Mouse (Mus musculus) MEL (cell line): ENCODE data around the gene Ccdc57. TPM values are rescaled to one million over a fixed set of nuclear protein-coding genes. Genes with fewer than 3 reads are reported as not detected.

ENCODE experiments used
- DNase-seq: peaks from one replicate; pipeline ENCODE4 v3.0.0; 2011; ENCODE audit warnings: low read depth, low spot score
- H3K27ac ChIP-seq: 2 replicates; pipeline ENCODE4 v1.5.1; 2012; ENCODE audit warnings: low read depth, mild to moderate bottlenecking, control low read depth, low read length, moderate library complexity; ENCODE audit not compliant: control insufficient read depth
- H3K27me3 ChIP-seq, 2 experiments: fragments of 150-350 bp in 1 of 2; sonication (generic) in 1 of 2; 2 replicates each; pipeline ENCODE4 v1.6.1; 2012; ENCODE audit warnings: low read length in 2 of 2, mild to moderate bottlenecking in 2 of 2, improper control_type of control experiment in 1 of 2, moderate library complexity in 1 of 2; ENCODE audit not compliant: insufficient read depth in 2 of 2, control insufficient read depth in 1 of 2
- H3K36me3 ChIP-seq, 2 experiments: 2 replicates each; pipeline ENCODE4 v1.6.1; 2012 to 2014; ENCODE audit warnings: low read length in 2 of 2, improper control_type of control experiment in 1 of 2, inconsistent platforms in 1 of 2, mild to moderate bottlenecking in 1 of 2; ENCODE audit not compliant: insufficient read depth in 2 of 2, control insufficient read depth in 1 of 2
- H3K4me1 ChIP-seq, 2 experiments: fragments of 150-350 bp in 1 of 2; sonication (generic) in 1 of 2; 2 replicates each; pipeline ENCODE4 v1.6.1; 2012; ENCODE audit warnings: low read length in 2 of 2, improper control_type of control experiment in 1 of 2, mild to moderate bottlenecking in 1 of 2; ENCODE audit not compliant: insufficient read depth in 2 of 2, control insufficient read depth in 1 of 2
- H3K4me3 ChIP-seq, 2 experiments: fragments of 150-350 bp in 1 of 2; sonication (generic) in 1 of 2; 2 replicates each; pipeline ENCODE4 v1.5.1; 2012; ENCODE audit warnings: low read depth in 2 of 2, low read length in 2 of 2, mild to moderate bottlenecking in 2 of 2, moderate library complexity in 2 of 2, control low read depth in 1 of 2, improper control_type of control experiment in 1 of 2; ENCODE audit not compliant: control insufficient read depth in 1 of 2, insufficient read depth in 1 of 2
- H3K79me2 ChIP-seq: 2 replicates; pipeline ENCODE4 v1.6.1; 2012; ENCODE audit warnings: mild to moderate bottlenecking, low read length, moderate library complexity; ENCODE audit not compliant: control insufficient read depth, poor library complexity, insufficient read depth
- H3K9ac ChIP-seq: 2 replicates; pipeline ENCODE4 v1.6.1; 2012; ENCODE audit warnings: low read depth, mild to moderate bottlenecking, control low read depth, low read length, moderate library complexity; ENCODE audit not compliant: control insufficient read depth, poor library complexity, severe bottlenecking
- H3K9me3 ChIP-seq: fragments of 150-350 bp; sonication (generic); replicated peaks from 2 replicates; pipeline ENCODE4 v1.6.1; 2012; ENCODE audit warnings: mild to moderate bottlenecking, low read length, improper control_type of control experiment, moderate library complexity; ENCODE audit not compliant: insufficient read depth
- CHD1 ChIP-seq: IDR thresholded peaks from 2 replicates; pipeline ENCODE4 v1.6.1; 2012; ENCODE audit warnings: low read depth, mild to moderate bottlenecking, inconsistent platforms, low read length, improper control_type of control experiment
- ELF1 ChIP-seq: IDR thresholded peaks from 2 replicates; pipeline ENCODE4 v1.6.1; 2014; ENCODE audit warnings: low read depth, mild to moderate bottlenecking, inconsistent platforms, low read length, improper control_type of control experiment, moderate library complexity
- MAZ ChIP-seq: IDR thresholded peaks from 2 replicates; pipeline ENCODE4 v1.6.1; 2012; ENCODE audit warnings: low read depth, mild to moderate bottlenecking, inconsistent platforms, low read length, improper control_type of control experiment
- POLR2A ChIP-seq, 2 experiments: IDR thresholded peaks; 2 replicates each; pipeline ENCODE4 v1.6.1; 2011 to 2012; ENCODE audit warnings: low read length in 2 of 2, mild to moderate bottlenecking in 2 of 2, control low read depth in 1 of 2, improper control_type of control experiment in 1 of 2, low read depth in 1 of 2, moderate library complexity in 1 of 2; ENCODE audit not compliant: control insufficient read depth in 1 of 2, insufficient read depth in 1 of 2, poor library complexity in 1 of 2
- POLR2AphosphoS5 ChIP-seq: IDR thresholded peaks from 2 replicates; pipeline ENCODE4 v1.6.1; 2012; ENCODE audit warnings: low read depth, borderline replicate concordance, mild to moderate bottlenecking, inconsistent platforms, low read length, moderate library complexity, mixed read lengths
- ZC3H11A ChIP-seq: IDR thresholded peaks from 2 replicates; pipeline ENCODE4 v1.6.1; 2012; ENCODE audit warnings: low read depth, mild to moderate bottlenecking, inconsistent platforms, low read length, improper control_type of control experiment
- ZKSCAN1 ChIP-seq: IDR thresholded peaks from 2 replicates; pipeline ENCODE4 v1.6.1; 2012; ENCODE audit warnings: low read depth, mild to moderate bottlenecking, inconsistent platforms, low read length, improper control_type of control experiment, moderate library complexity
- ZMIZ1 ChIP-seq: IDR thresholded peaks from 2 replicates; pipeline ENCODE4 v1.6.1; 2012; ENCODE audit warnings: low read depth, mild to moderate bottlenecking, inconsistent platforms, low read length, improper control_type of control experiment, moderate library complexity
- polyA plus RNA-seq, 2 experiments: library from polyadenylated mRNA; stranded (reverse) in 1 of 2; unstranded in 1 of 2; fragments of >175 nt in 1 of 2; fragments of >200 nt in 1 of 2; gene quantifications; 2 replicates each; pipeline versions ENCODE4 v1.2.1 to v1.2.4; 2012; ENCODE audit warnings: low replicate concordance in 2 of 2, low read depth in 1 of 2; ENCODE audit not compliant: insufficient read length in 2 of 2, insufficient read depth in 1 of 2, missing spikeins in 1 of 2
- total RNA-seq: library from RNA; depleted of rRNA; stranded (reverse); fragments of 300-350 nt; gene quantifications from 2 replicates; pipeline ENCODE4 v1.2.3, GENCODE M21; 2012

Gene Ccdc57
- total and polyA plus RNA-seq, 3 experiments = 5.3 to 7.4 TPM; not detected in 1

DNA sequence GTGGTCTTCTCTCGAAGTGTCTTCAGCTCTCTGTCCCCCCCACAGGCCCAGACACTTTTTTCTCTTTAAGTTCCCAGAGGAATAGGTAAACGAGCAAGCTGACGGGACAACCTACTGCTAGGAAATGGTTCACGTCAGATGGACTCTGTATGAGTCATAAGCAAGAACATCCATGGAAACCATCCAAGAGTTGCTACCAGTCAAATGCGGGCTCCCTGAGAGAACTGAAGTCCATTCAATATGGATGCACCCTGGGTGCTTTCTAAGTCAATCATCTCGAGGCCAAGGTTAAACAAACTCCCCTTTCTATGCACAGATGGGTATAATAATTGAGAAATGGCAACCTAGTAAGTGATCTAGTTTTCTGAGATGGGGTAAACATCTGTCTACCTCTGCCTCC, 40.6 kb upstream of the Ccdc57 start:
- DNase-seq = no peak
- H3K79me2 ChIP-seq = peaks cover 11% of the 10 kb centered on the region; the same call in 1 of the 2 replicates
- TF ChIP-seq ZC3H11A = no peak
- no peaks in the 10 kb centered on the region for H3K4me1 ChIP-seq
- H3K27me3 ChIP-seq = no peaks in the 10 kb centered on the region
- no peak overlapping the region for H3K9ac ChIP-seq
- peaks cover 0 to 82% of the 10 kb centered on the region in 2 experiments; a peak in 2 of 4 replicates for H3K36me3 ChIP-seq
- no peak overlapping the region for H3K27ac ChIP-seq
- H3K9me3 ChIP-seq = no peaks in the 10 kb centered on the region
- no peak overlapping the region for H3K4me3 ChIP-seq

DNA sequence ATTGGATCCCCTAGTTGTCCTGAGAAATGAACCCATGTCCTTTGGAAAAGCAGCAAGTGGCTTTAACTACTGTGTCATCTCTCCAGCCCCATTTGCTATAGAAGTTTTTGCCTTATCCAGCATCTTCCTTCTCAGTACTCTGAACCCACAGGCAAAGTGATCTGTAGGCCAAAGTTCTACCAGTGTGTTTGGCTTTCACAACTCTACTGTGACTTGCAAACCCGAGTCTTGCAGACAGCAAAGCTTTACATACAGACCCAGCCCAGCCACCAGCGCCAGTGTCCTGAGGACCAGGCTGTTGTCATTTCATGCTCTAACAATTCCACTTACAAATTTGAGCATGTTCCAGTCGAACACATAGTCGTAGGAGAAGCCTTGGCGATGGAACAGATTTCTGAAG, 38.6 kb upstream of the Ccdc57 start:
- Histone ChIP-seq H3K9me3 (no peaks in the 10 kb centered on the region), H3K27ac (no peak overlapping the region)
- no peak for TF ChIP-seq ZKSCAN1
- 0 out of 4 replicates have a peak, but pooled peaks of 1 of the 2 experiments have one; percentile 10 for TF ChIP-seq POLR2A (IDR thresholded peaks at IDR 0.05; ENCODE audit: control insufficient read depth in 1 of 2, insufficient read depth in 1 of 2, low read depth in 1 of 2, low read length in 2 of 2, poor library complexity in 1 of 2)
- TF ChIP-seq, all 39 proteins: peak for 1

GRCm38 (mm10) chr11:120969742-120970141, 37.1 kb upstream of the Ccdc57 start:
- H3K4me3 ChIP-seq = no peak overlapping the region
- H3K27ac ChIP-seq = no peak overlapping the region
- no peaks in the 10 kb centered on the region for H3K4me1 ChIP-seq
- TF ChIP-seq ZKSCAN1 = no peak
- no peak for TF ChIP-seq MAZ
- TF ChIP-seq ELF1 = no peak
- TF ChIP-seq CHD1 = no peak
- no peak for TF ChIP-seq ZMIZ1
- no peak for TF ChIP-seq POLR2AphosphoS5
- TF ChIP-seq ZC3H11A = no peak
- no peaks in the 10 kb centered on the region; the same call in 1 of the 2 replicates for H3K79me2 ChIP-seq
- DNase-seq = no peak
- H3K27me3 ChIP-seq = no peaks in the 10 kb centered on the region
- no peak overlapping the region for H3K9ac ChIP-seq
- peaks cover 0 to 79% of the 10 kb centered on the region in 2 experiments; a peak in 2 of 4 replicates for H3K36me3 ChIP-seq
- no peaks in the 10 kb centered on the region for H3K9me3 ChIP-seq

More for the DNA sequence above, 38.6 kb upstream of the Ccdc57 start:
- no peak for DNase-seq
- Histone ChIP-seq H3K79me2 (peaks cover 1% of the 10 kb centered on the region; the same call in 1 of the 2 replicates), H3K27me3 (no peaks in the 10 kb centered on the region), H3K4me3 (no peak overlapping the region), H3K4me1 (no peaks in the 10 kb centered on the region), H3K36me3 (peaks cover 0 to 82% of the 10 kb centered on the region in 2 experiments; a peak in 2 of 4 replicates), H3K9ac (no peak overlapping the region)

GRCm38 (mm10) chr11:120965587-120965986, 32.9 kb upstream of the Ccdc57 start:
- no peaks in the 10 kb centered on the region for H3K4me1 ChIP-seq
- no peak overlapping the region for H3K4me3 ChIP-seq
- no peak overlapping the region for H3K27ac ChIP-seq
- peaks cover 0 to 52% of the 10 kb centered on the region in 2 experiments; a peak in 2 of 4 replicates for H3K36me3 ChIP-seq
- no peak for TF ChIP-seq ZMIZ1
- peak; percentile 18; the same call in 1 of the 2 replicates for TF ChIP-seq POLR2AphosphoS5
- no peaks in the 10 kb centered on the region for H3K27me3 ChIP-seq
- no peak overlapping the region for H3K9ac ChIP-seq
- no peak for DNase-seq
- H3K9me3 ChIP-seq = no peaks in the 10 kb centered on the region
- H3K79me2 ChIP-seq = no peaks in the 10 kb centered on the region
